Mouse (Mus musculus) megakaryocyte, embryonic 14.5 days (primary cell): ENCODE data around the gene Gabrd.

Experiments
- FLI1 ChIP-seq: IDR thresholded peaks from 2 replicates; pipeline ENCODE4 v1.6.1; 2012; ENCODE audit warnings: low read length, inconsistent platforms, mixed read lengths
- GATA1 ChIP-seq: IDR thresholded peaks from 3 replicates; pipeline ENCODE4 v1.6.1; 2012; ENCODE audit warnings: mixed read lengths, low read length, inconsistent platforms, borderline replicate concordance

- no peak for TF ChIP-seq FLI1
- no peak for TF ChIP-seq GATA1
Measured at GRCm38 (mm10) chr4:155357601-155358000, 40.3 kb downstream of the Gabrd start.
